In the genomic region with DNA sequence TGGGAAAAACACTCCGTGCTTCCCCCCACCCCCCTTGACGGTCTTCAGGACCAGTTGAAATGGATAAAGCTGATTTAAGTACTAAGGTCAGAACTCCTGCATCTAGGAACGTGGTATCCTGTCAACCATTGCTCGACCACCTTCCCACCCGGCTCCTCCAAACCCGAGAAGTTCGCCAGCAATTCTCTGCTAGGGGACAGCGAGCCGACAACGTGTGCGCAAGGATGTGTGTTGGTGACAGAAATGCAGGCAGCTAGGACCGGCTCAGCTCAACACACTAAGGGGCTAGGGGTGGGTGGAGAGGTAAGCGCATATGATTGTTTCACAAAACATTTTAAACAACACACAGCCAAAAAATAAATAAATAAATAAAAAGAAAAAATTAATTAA, we compare ENCODE assay signal across 8 mouse cellular contexts. TPM values are rescaled to one million over a fixed set of nuclear protein-coding genes. Genes with fewer than 3 reads are reported as not detected.
DNase-seq lines count a peak whose midpoint lies in the region; ATAC-seq and TF ChIP-seq lines count a peak whose summit lies in the region.

No protein-coding gene starts in this region.

- no peak for TF ChIP-seq POLR2A in brain, embryonic 14.5 days (IDR thresholded peaks at IDR 0.05; ENCODE audit: borderline replicate concordance, extremely low read depth, insufficient read depth, insufficient read length, poor library complexity, severe bottlenecking)

- peak overlapping the region; percentile 100 for H3K27ac ChIP-seq in forebrain, postnatal 0 days (ENCODE audit: low read depth, low read length)

- peak overlapping the region; percentile 73 for H3K4me2 ChIP-seq in forebrain, postnatal 0 days (ENCODE audit: low read depth)

- intact Hi-C loops in gastrocnemius, postnatal 36 days (cut with DNase I), result loop anchor here (2.0 to 5.0 kb wide), 3 partner anchors 78 to 327 kb away; no protein-coding TSS in a partner anchor

- H3K4me3 ChIP-seq in forebrain, postnatal 0 days (ENCODE audit: low read depth, low read length), result peak overlapping the region; percentile 79

- TF ChIP-seq CTCF in brain, embryonic 14.5 days (IDR thresholded peaks at IDR 0.05; ENCODE audit: borderline replicate concordance, extremely low read depth, insufficient read depth, insufficient read length), result no peak
- TF ChIP-seq CTCF in forebrain, postnatal 0 days (IDR thresholded peaks at IDR 0.05; ENCODE audit: low read depth), result no peak

- H3K9me3 ChIP-seq in forebrain, postnatal 0 days (ENCODE audit: low read length), result no peaks in the 10 kb centered on the region

- peak; percentile 34 for DNase-seq in gastrocnemius, postnatal 10 days
- DNase-seq in gastrocnemius, postnatal 36 days, result no peak
- peak; percentile 79 for DNase-seq in brain, embryonic 14.5 days (ENCODE audit: low read depth)
- DNase-seq in forebrain, postnatal 0 days, result peak; percentile 71
- peak; percentile 65 for DNase-seq in induced T-regulatory cell, adult 2 months (ENCODE audit: low read depth)
- peak; percentile 20 for DNase-seq in liver
- peak; percentile 59 for DNase-seq in naive thymus-derived CD4-positive, alpha-beta T cell, adult 2 months (ENCODE audit: low read depth)
- peak; percentile 57 to 63 for DNase-seq in thymus, postnatal 36 days

- H3K4me1 ChIP-seq in forebrain, postnatal 0 days (ENCODE audit: insufficient read depth), result peaks cover 21% of the 10 kb centered on the region

- H3K36me3 ChIP-seq in forebrain, postnatal 0 days (ENCODE audit: insufficient read depth), result no peaks in the 10 kb centered on the region

- H3K9ac ChIP-seq in forebrain, postnatal 0 days, result peak overlapping the region; percentile 88

- no peak for ATAC-seq in forebrain, postnatal 0 days

- no peaks in the 10 kb centered on the region for H3K27me3 ChIP-seq in forebrain, postnatal 0 days (ENCODE audit: insufficient read depth, low read length)

- under 1% methylated on average over 13 of the region's 13 CpGs for WGBS in forebrain, postnatal 0 days

RNA-seq across cellular contexts. Expression of a gene that starts 1.7 kb away (rescaled TPM):
- total RNA-seq in gastrocnemius, postnatal 10 days (2021), result 10 to 100 TPM; 13.6 to 17.3 TPM
- total RNA-seq in gastrocnemius, postnatal 36 days (2021), result 1 to 10 TPM; 6.7 to 7.2 TPM
- 25.8 and 42.7 TPM in 2 replicates for polyA plus RNA-seq in brain, embryonic 14.5 days (2012; rRNA removed)
- total RNA-seq in forebrain, postnatal 0 days (2014; rRNA removed), result 51.4 and 61.5 TPM in 2 replicates
- polyA plus RNA-seq in forebrain, postnatal 0 days (2015; fragmentation: Nextera tagmentation; extraction: Ambion mirVana), result 98.1 and 154 TPM in 2 replicates

Comparison
In these comparisons a context has a peak if more than half of its experiments do, and no peak if none do; other contexts are left out.
1. DNase-seq: peak in gastrocnemius, postnatal 10 days (single experiment), brain, embryonic 14.5 days (single experiment), forebrain, postnatal 0 days (single experiment), induced T-regulatory cell, adult 2 months (single experiment), liver (single experiment), naive thymus-derived CD4-positive, alpha-beta T cell, adult 2 months (single experiment) and thymus, postnatal 36 days (2 of 2); none in gastrocnemius, postnatal 36 days (0 of 2).